Mouse (Mus musculus) gonadal fat pad, adult 2 months (tissue): ENCODE results near the gene Asl. TPM values are rescaled to one million over a fixed set of nuclear protein-coding genes. Genes with fewer than 3 reads are reported as not detected.

Source experiments
- polyA plus RNA-seq: library from polyadenylated mRNA; depleted of rRNA; stranded (reverse); fragments of >200 nt; gene quantifications from 2 replicates; pipeline ENCODE4 v1.2.3, GENCODE M21; 2012; rRNA removed

Gene Asl
- polyA plus RNA-seq, 1 experiment: 116 TPM

Other genes starting within 250 kb of the Asl start
- 56.6 and 95.0 TPM in 2 replicates for gene Psph, start 241.8 kb downstream of the Asl start, polyA plus RNA-seq
- 18.8 and 24.8 TPM in 2 replicates for gene Sumf2, start 182.3 kb downstream of the Asl start, polyA plus RNA-seq
- gene Chchd2, start 141.8 kb downstream of the Asl start, polyA plus RNA-seq: 855 and 995 TPM in 2 replicates
- gene Zbed5, start 133.5 kb downstream of the Asl start, polyA plus RNA-seq: 3.5 and 3.9 TPM in 2 replicates
- gene Phkg1, start 130.7 kb downstream of the Asl start, polyA plus RNA-seq: 5.6 and 7.0 TPM in 2 replicates
- gene Nupr1l, start 120.7 kb downstream of the Asl start, polyA plus RNA-seq: 36.7 and 41.6 TPM in 2 replicates
- gene Vkorc1l1, start 87.3 kb downstream of the Asl start, polyA plus RNA-seq: 55.8 and 64.3 TPM in 2 replicates
- 53.9 and 65.7 TPM in 2 replicates for gene Gusb, start 26.2 kb downstream of the Asl start, polyA plus RNA-seq
- 17.4 and 19.0 TPM in 2 replicates for gene Crcp, start within 50 bp of the Asl start, polyA plus RNA-seq
- 19.1 and 22.2 TPM in 2 replicates for gene Tpst1, start 44.1 kb upstream of the Asl start, polyA plus RNA-seq
- 8.4 and 9.7 TPM in 2 replicates for gene Kctd7, start 115.6 kb upstream of the Asl start, polyA plus RNA-seq
- 18.8 and 23.7 TPM in 2 replicates for gene Rabgef1, start 142.6 kb upstream of the Asl start, polyA plus RNA-seq
- 39.7 and 55.6 TPM in 2 replicates for gene Tmem248, start 187.8 kb upstream of the Asl start, polyA plus RNA-seq
- 37.0 and 37.5 TPM in 2 replicates for gene Sbds, start 226.3 kb upstream of the Asl start, polyA plus RNA-seq
- gene Tyw1, start 226.4 kb upstream of the Asl start, polyA plus RNA-seq: 13.8 and 15.7 TPM in 2 replicates